Mouse (Mus musculus) bone marrow macrophage, adult 2 months (primary cell): ENCODE results near the gene Ly86. TPM values are rescaled to one million over a fixed set of nuclear protein-coding genes. Genes with fewer than 3 reads are reported as not detected.

ENCODE experiments used
- H3K27ac ChIP-seq: 2 replicates; pipeline ENCODE4 v1.5.1; 2012; ENCODE audit warnings: low read depth, low read length; ENCODE audit not compliant: insufficient read depth
- H3K4me1 ChIP-seq: 2 replicates; pipeline ENCODE4 v1.6.1; 2012; ENCODE audit warnings: low read length; ENCODE audit not compliant: control insufficient read depth, insufficient read depth
- H3K4me3 ChIP-seq: 2 replicates; pipeline ENCODE4 v1.5.1; 2012; ENCODE audit warnings: mild to moderate bottlenecking, low read length, moderate library complexity; ENCODE audit not compliant: insufficient read depth
- CTCF ChIP-seq: IDR thresholded peaks from 2 replicates; pipeline ENCODE4 v1.5.1; 2012; ENCODE audit warnings: low read depth, mild to moderate bottlenecking, low read length, moderate library complexity
- POLR2A ChIP-seq: IDR thresholded peaks from 2 replicates; pipeline ENCODE4 v1.6.1; 2012; ENCODE audit warnings: mild to moderate bottlenecking, low read depth, low read length, borderline replicate concordance
- polyA plus RNA-seq: library from polyadenylated mRNA; stranded (reverse); fragments of >200 nt; gene quantifications from 2 replicates; pipeline ENCODE4 v1.2.4, GENCODE M21; 2012; ENCODE audit not compliant: missing spikeins, insufficient read depth, insufficient read length

Ly86 gene
- polyA plus RNA-seq, 1 experiment = 613 TPM

- Histone ChIP-seq H3K4me1 (peaks cover 43% of the 10 kb centered on the region), H3K27ac (peak overlapping the region; percentile 80), H3K4me3 (peak overlapping the region; percentile 40)
- TF ChIP-seq CTCF = no peak
- no peak for TF ChIP-seq POLR2A
Measured at GRCm38 (mm10) chr13:37452022-37452941, 107.3 kb downstream of the Ly86 start.

DNA sequence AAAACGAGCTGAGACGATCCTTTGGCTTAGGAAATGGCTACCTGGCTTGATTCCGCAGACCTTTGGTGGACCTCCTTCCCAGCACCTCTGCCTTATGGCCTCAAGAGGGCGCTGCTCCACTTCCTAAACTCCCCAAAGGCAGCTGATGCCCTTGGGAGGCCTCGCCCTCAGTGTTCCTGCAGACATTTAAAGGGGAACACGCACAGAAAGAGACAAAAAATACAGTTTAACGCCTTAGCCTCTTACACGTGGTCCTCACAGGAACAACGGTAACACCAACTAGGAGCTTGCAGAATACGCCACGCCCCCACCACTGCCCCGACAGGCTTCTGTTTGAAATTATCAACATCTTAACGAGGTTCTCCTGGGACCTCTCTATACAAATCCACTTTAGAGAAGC, 108.2 kb downstream of the Ly86 start:
- Histone ChIP-seq H3K4me3 (no peak overlapping the region), H3K27ac (no peak overlapping the region), H3K4me1 (peaks cover 43% of the 10 kb centered on the region)
- TF ChIP-seq POLR2A = no peak
- peak; percentile 76 for TF ChIP-seq CTCF

DNA sequence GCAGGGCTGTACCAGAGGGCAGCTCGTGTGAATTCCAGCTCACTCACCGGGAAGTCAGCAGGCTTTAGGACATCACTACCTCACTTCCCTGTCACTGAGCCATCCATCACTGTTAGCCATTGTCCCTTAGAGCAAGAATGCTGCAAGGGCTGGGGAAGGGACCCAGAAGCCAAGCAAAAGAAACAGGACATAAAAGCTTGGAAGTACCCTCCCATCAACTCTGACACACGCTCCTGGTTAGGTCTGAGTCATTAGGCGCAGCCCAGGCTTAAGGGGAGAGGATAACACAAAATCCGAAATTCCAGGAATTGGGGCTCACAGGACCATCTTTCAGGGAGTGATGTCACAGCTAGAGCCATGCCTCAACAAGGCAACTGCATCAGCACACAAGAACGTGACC, 109.3 kb downstream of the Ly86 start:
- no peak for TF ChIP-seq POLR2A
- Histone ChIP-seq H3K4me1 (peaks cover 43% of the 10 kb centered on the region), H3K27ac (no peak overlapping the region), H3K4me3 (no peak overlapping the region)

GRCm38 (mm10) chr13:37455561-37455960, 110.6 kb downstream of the Ly86 start:
- no peak for TF ChIP-seq POLR2A
- TF ChIP-seq CTCF = no peak
- Histone ChIP-seq H3K27ac (peak overlapping the region; percentile 23; the same call in 1 of the 2 replicates), H3K4me3 (no peak overlapping the region), H3K4me1 (peaks cover 46% of the 10 kb centered on the region)

DNA sequence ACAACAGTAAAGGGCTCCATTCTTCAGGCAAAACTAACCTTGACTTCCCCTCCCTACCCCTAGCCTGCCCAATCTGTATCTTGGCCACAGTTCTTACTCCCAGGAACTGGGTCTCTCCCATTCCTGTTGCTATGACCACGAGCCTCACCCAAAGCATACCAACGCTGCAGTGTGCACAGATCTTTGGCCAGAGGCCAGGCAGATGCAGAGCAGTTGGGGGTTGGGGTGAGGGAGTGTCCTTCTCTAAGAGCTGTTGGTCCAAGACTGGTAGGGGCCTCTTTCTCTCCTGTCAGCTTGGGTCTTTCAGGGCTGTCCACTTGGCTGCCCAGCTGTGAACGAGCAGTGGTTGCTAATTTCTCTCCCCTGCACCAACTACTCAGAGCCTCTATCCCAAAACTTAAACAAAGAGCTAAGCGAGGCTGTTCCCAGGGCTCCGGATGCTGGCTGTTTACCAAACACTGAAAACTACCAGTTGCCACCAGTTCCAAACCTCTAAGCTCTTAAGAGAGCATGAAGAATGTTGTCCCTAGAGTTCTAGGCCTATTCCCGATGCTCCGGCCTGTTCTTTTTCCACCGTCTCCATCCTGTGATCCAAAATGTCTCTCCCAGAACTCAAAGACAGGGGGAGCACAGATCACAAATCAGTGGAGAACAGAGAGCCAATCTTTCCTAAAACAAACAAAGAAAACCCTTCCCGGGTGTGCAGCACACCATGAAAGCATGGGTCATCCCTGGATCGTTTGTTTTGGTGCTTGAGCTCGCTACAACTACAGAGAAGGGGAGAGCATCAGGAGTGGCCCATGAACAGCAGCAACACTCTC, 112.2 kb downstream of the Ly86 start:
- Histone ChIP-seq H3K4me3 (no peak overlapping the region), H3K27ac (no peak overlapping the region), H3K4me1 (peaks cover 46% of the 10 kb centered on the region)
- no peak for TF ChIP-seq CTCF
- no peak for TF ChIP-seq POLR2A

DNA sequence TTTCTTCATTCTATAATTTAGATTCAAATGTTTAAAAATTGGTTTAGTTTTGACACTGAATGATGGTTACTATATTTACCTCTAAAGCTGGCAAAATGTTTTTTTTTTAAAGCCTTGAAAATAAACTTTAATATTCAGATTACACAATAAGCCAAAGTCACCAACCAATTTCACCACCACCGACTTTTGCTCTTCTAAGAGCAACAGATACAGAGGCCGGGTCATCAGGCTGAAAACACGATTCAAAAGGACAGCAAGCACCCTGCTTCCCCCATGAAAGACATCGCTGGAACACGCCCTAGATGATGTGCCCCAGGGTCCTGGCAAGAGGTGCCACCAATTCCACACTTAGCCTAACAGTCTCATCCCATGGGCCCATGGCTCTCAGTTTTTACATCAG, 113.5 kb downstream of the Ly86 start:
- H3K4me1 ChIP-seq = peaks cover 42% of the 10 kb centered on the region
- TF ChIP-seq CTCF = no peak
- no peak for TF ChIP-seq POLR2A
- no peak overlapping the region for H3K4me3 ChIP-seq
- no peak overlapping the region for H3K27ac ChIP-seq

GRCm38 (mm10) chr13:37459022-37459421, 114.0 kb downstream of the Ly86 start:
- H3K4me1 ChIP-seq = peaks cover 39% of the 10 kb centered on the region
- TF ChIP-seq POLR2A (no peak), CTCF (no peak)
- no peak overlapping the region for H3K27ac ChIP-seq
- H3K4me3 ChIP-seq = no peak overlapping the region

DNA sequence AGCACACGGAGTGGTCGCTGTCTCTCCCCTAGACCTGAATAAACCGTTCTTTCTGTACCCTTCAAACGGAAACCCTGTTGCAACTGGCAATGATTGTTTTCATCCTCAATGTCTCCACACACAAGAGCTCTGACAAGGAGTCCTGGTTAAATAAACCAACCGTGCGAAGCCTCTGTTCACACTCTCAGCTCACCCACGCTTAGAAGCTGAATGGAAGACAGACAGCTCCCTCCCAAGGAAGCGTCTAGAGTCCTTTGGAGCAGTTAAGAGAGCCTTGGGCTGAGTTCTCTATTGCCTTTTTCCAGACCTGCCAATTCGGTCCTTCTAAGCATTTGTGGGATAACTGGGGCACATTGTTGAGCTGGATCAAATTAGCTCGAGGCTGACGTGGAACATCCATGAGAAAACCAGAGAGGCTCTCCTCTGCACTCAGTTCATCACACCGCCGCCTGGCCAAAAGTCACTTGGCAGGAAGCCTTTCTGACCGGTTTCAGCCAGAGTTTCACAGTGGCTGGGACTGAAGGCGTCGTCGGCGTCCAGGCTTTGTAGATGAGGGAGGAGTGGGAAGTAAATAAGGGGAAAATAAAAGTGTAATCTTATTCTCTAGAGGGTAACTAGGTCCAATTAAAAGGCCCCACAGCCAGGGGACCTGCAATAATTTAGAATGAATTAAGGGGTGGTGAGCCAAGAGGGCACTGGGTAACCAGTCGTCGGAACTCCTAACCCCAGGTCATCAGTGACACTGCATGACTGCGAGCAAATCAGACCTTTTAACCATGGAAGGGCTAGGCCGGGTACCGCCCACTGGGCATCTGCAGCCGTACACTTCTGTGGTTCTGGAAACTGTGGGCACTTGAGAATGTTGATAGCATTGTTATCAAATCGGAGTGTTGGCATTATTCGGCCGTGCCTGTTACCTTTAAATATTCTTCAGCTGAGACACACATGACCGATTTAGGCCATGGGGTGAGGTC, 115.2 kb downstream of the Ly86 start:
- no peak overlapping the region for H3K4me3 ChIP-seq
- no peak overlapping the region for H3K27ac ChIP-seq
- TF ChIP-seq POLR2A (no peak), CTCF (no peak)
- H3K4me1 ChIP-seq = peaks cover 35% of the 10 kb centered on the region

DNA sequence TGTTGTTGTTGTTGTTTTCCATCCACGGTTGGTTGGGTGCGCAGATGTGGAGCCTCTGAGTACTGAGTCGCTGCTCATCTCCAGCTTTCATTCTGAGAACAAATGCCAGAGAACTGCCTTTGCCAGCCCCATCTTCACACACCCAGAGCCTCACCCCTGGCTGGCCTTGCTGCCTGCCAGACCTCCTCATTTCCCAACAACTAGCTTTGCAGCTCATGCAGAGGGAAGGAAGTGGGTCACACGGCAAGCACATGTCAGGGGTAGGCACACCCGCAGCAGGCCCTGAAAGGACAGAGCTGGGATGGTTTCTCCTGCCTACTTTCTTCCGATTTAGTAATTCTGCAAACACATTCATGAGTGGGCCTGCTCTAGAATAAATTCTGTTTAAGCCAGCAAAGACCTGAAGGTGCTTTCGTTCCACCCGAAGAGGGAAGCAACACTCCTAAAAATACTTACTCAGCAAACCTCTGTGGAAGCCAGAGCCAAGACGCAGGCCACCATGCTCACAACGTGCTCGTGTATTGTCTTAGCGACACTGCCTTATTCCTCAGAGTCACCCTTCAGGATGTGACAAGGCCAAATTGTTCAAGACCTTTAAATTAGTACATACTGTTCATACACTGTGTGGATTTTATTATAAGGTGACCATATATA, 117.2 kb downstream of the Ly86 start:
- peaks cover 19% of the 10 kb centered on the region for H3K4me1 ChIP-seq
- no peak overlapping the region for H3K4me3 ChIP-seq
- TF ChIP-seq CTCF = no peak
- no peak for TF ChIP-seq POLR2A
- H3K27ac ChIP-seq = peak overlapping the region; percentile 91
